Mouse (Mus musculus): ENCODE measurements around the gene Pakap. TPM values are rescaled to one million over a fixed set of nuclear protein-coding genes. Genes with fewer than 3 reads are reported as not detected.

The Pakap gene
- polyA plus RNA-seq, 1 experiment from 2014 or later = 1.7 TPM

DNA sequence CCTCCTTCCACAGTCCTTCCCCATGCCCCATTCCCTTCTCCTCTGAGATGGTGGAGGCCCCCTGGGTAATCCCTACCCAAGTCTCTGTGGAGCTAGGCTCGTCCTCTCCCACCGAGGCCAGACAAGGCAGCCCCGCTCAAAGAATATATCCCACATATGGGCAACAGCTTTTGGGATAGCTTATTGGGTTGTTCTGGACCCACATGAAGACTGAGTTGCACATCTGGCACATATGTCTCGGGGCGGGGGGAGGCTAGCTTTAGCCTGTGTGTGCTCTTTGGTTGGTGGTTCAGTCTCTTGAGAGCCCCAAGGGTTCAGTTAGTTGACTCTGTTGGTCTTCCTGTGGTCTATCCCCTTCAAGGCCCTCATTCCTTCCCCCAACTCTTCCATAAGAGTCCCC lies 58.9 kb downstream of the Pakap start:
- no peaks in the 10 kb centered on the region for H3K36me3 ChIP-seq (ENCODE audit: control insufficient read depth, insufficient read depth)
- no peak overlapping the region for H3K27ac ChIP-seq (ENCODE audit: low read length)
- no peaks in the 10 kb centered on the region for H3K9me3 ChIP-seq (replicated peaks; ENCODE audit: control insufficient read depth, low read length)
- no peak for ATAC-seq (ENCODE audit: low read depth)
- no peak overlapping the region for H3K4me2 ChIP-seq (ENCODE audit: low read depth, low read length)
- H3K4me3 ChIP-seq (ENCODE audit: low read depth, low read length) = no peak overlapping the region
- H3K9ac ChIP-seq (ENCODE audit: low read depth, low read length) = no peak overlapping the region
- no peaks in the 10 kb centered on the region for H3K4me1 ChIP-seq (ENCODE audit: control insufficient read depth, low read depth, low read length)
- WGBS (ENCODE audit: insufficient replicate concordance) = 60% methylated on average over 5 of the region's 5 CpGs
- no peaks in the 10 kb centered on the region for H3K27me3 ChIP-seq (ENCODE audit: control insufficient read depth, insufficient read depth, low read depth, low read length)

- no peak overlapping the region for H3K27ac ChIP-seq (ENCODE audit: low read length)
- no peak overlapping the region for H3K4me3 ChIP-seq (ENCODE audit: low read depth, low read length)
- no peak overlapping the region for H3K9ac ChIP-seq (ENCODE audit: low read depth, low read length)
- WGBS (ENCODE audit: insufficient replicate concordance) = 73% methylated on average over 5 of the region's 5 CpGs
- no peak overlapping the region for H3K4me2 ChIP-seq (ENCODE audit: low read depth, low read length)
- ATAC-seq (ENCODE audit: low read depth) = no peak
- H3K4me1 ChIP-seq (ENCODE audit: control insufficient read depth, low read depth, low read length) = no peaks in the 10 kb centered on the region
- no peaks in the 10 kb centered on the region for H3K9me3 ChIP-seq (replicated peaks; ENCODE audit: control insufficient read depth, low read length)
- H3K36me3 ChIP-seq (ENCODE audit: control insufficient read depth, insufficient read depth) = no peaks in the 10 kb centered on the region
- no peaks in the 10 kb centered on the region for H3K27me3 ChIP-seq (ENCODE audit: control insufficient read depth, insufficient read depth, low read depth, low read length)
Observed at GRCm38 (mm10) chr4:57632386-57632785, 64.4 kb downstream of the Pakap start.

DNA sequence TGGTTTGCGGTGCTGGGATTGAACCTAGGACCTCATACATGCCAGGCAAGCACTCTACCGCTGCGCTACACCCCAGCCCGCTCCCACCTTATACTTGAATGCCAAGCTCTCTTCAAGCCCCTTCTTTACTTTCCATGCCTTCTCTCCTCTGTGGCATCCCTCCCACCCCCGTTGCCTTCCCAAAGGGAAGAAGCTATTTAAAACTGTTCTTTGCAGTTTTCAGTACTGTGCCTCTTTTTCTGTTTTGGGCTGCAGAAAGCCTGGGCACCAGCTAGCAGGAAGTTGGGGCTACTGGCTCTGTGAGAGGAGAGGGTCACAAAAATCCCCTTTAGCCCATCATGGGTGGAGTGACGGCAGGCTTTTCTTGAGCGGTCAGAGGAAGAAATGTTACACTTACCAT lies 65.1 kb downstream of the Pakap start:
- H3K9me3 ChIP-seq (replicated peaks; ENCODE audit: control insufficient read depth, low read length) = no peaks in the 10 kb centered on the region
- H3K9ac ChIP-seq (ENCODE audit: low read depth, low read length) = no peak overlapping the region
- no peak for ATAC-seq (ENCODE audit: low read depth)
- no peak overlapping the region for H3K4me2 ChIP-seq (ENCODE audit: low read depth, low read length)
- H3K36me3 ChIP-seq (ENCODE audit: control insufficient read depth, insufficient read depth) = no peaks in the 10 kb centered on the region
- H3K4me3 ChIP-seq (ENCODE audit: low read depth, low read length) = no peak overlapping the region
- H3K4me1 ChIP-seq (ENCODE audit: control insufficient read depth, low read depth, low read length) = no peaks in the 10 kb centered on the region
- H3K27ac ChIP-seq (ENCODE audit: low read length) = no peak overlapping the region
- H3K27me3 ChIP-seq (ENCODE audit: control insufficient read depth, insufficient read depth, low read depth, low read length) = no peaks in the 10 kb centered on the region
- 79% methylated on average over 7 of the region's 7 CpGs for WGBS (ENCODE audit: insufficient replicate concordance)

DNA sequence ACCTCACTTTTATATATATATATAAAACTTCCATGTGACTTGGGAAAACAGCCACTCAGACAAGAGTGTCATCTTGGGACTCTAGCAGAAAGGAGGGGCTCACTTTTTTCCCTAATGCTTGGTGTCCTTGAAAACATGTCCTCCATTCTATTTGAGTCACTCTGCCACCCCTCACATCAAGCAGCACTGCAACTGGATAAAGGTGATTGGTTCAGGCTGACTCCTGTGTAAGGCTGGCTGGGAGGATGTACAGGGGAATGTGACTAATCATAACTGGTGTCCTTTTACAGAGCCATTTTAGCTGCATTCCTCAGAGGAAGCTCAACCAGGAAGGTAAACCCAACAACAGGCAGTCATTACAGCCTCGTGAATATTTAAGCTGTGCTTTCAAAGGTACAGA lies 67.0 kb downstream of the Pakap start:
- Histone ChIP-seq H3K4me1 (ENCODE audit: control insufficient read depth, low read depth, low read length) (no peaks in the 10 kb centered on the region), H3K4me3 (ENCODE audit: low read depth, low read length) (no peak overlapping the region), H3K9ac (ENCODE audit: low read depth, low read length) (no peak overlapping the region), H3K27me3 (ENCODE audit: control insufficient read depth, insufficient read depth, low read depth, low read length) (no peaks in the 10 kb centered on the region), H3K4me2 (ENCODE audit: low read depth, low read length) (no peak overlapping the region), H3K36me3 (ENCODE audit: control insufficient read depth, insufficient read depth) (no peaks in the 10 kb centered on the region), H3K9me3 (replicated peaks; ENCODE audit: control insufficient read depth, low read length) (no peaks in the 10 kb centered on the region), H3K27ac (ENCODE audit: low read length) (no peak overlapping the region)
- no peak for ATAC-seq (ENCODE audit: low read depth)
- WGBS (ENCODE audit: insufficient replicate concordance) = 33% methylated on average over 1 of the region's 1 CpGs

DNA sequence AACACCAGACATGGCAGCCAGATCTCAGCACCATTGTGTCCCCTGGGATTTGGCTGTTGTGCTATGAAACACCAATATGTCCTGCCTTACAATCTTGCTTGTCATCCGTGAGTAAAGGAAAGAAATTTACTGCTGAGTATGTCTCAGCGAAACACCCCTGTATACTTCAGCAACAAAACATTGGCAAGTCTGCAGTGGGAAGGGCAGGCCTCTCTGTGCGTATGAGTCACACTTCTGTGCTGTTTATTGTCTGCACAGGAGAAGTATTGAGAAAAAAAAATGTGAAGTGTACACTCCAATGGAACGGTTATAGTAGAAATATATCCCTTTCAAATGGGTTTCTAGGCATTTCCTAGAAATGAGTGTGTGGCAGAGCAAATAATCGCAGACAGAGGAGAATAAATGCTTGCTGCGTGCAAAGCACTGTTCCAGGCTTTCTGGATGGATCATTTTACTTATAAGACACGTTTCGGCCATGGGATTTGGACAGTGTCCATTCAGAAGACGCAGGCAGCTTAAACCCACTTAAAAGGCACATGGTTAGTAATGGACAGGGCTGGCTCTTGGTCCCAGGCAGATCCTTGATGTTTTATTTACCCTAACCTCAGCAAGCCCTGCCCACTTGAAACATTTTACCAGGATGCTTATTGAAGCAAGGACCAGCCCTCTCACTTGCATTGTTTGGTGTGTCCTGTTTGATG lies 69.0 kb downstream of the Pakap start:
- Histone ChIP-seq H3K9me3 (replicated peaks; ENCODE audit: control insufficient read depth, low read length) (no peaks in the 10 kb centered on the region), H3K4me1 (ENCODE audit: control insufficient read depth, low read depth, low read length) (no peaks in the 10 kb centered on the region), H3K27ac (ENCODE audit: low read length) (no peak overlapping the region), H3K4me2 (ENCODE audit: low read depth, low read length) (no peak overlapping the region), H3K27me3 (ENCODE audit: control insufficient read depth, insufficient read depth, low read depth, low read length) (no peaks in the 10 kb centered on the region), H3K4me3 (ENCODE audit: low read depth, low read length) (no peak overlapping the region), H3K9ac (ENCODE audit: low read depth, low read length) (no peak overlapping the region), H3K36me3 (ENCODE audit: control insufficient read depth, insufficient read depth) (no peaks in the 10 kb centered on the region)
- WGBS (ENCODE audit: insufficient replicate concordance) = 57% methylated on average over 9 of the region's 9 CpGs
- no peak for ATAC-seq (ENCODE audit: low read depth)

DNA sequence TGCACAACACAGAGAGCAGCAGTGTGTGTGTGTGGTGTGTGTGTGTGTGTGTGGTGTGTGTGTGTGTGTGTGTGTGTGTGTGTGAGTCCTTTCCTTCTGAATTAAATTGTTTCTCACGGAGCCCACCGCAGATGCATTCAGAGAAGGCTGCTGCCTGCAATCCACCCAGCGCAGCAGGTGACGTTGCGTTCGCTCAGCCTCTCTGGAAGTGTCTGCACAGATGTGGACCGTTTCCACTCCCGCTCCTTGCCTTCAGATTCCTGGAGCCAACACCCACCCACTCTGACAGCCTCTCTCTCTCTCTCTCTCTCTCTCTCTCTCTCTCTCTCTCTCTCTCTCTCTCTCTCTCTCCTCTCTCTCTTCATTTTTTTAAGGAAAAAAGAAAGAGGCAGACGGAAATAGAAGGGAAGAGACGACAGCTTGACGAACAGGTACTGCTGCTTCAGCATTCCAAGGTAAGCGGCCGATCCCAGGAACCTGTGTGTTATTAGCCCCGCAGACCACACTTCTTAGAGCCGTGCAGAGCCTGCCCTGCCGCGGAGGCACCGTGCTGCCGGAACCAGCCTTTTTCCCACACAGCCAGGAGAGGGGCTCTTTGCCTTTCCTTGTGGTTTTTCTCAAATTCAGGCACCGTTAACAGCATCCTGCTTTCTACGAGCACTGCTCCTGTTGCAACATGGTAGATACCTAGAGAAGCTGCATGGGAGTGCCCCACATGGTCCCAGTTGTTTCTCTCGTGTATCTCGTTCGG lies 69.8 kb downstream of the Pakap start:
- Histone ChIP-seq H3K4me2 (ENCODE audit: low read depth, low read length) (no peak overlapping the region), H3K9ac (ENCODE audit: low read depth, low read length) (no peak overlapping the region), H3K4me3 (ENCODE audit: low read depth, low read length) (no peak overlapping the region)

DNA sequence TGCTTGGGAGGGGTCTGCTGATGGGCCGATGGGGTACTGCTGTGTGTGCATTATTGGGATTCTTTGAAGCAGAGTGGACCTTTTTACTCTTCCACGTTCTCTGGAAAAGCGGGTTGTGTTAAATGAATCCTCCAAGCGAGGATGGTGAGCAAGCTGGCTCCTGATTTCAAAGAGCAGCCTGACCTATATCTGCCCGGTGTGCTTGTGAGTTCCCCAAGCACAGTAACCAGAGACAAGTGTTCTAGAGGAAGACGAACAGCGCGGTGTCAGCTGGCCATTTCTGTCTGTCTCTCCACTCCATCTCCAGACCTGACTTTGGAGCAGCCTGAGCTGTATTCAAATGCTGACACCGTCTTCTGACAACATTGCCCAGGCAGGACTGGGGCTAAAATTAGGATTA lies 71.0 kb downstream of the Pakap start:
- Histone ChIP-seq H3K27ac (ENCODE audit: low read length) (no peak overlapping the region), H3K4me2 (ENCODE audit: low read depth, low read length) (no peak overlapping the region)

More for the DNA sequence above, 69.8 kb downstream of the Pakap start:
- Histone ChIP-seq H3K4me1 (ENCODE audit: control insufficient read depth, low read depth, low read length) (no peaks in the 10 kb centered on the region), H3K27ac (ENCODE audit: low read length) (no peak overlapping the region), H3K36me3 (ENCODE audit: control insufficient read depth, insufficient read depth) (no peaks in the 10 kb centered on the region), H3K27me3 (ENCODE audit: control insufficient read depth, insufficient read depth, low read depth, low read length) (no peaks in the 10 kb centered on the region), H3K9me3 (replicated peaks; ENCODE audit: control insufficient read depth, low read length) (no peaks in the 10 kb centered on the region)
- whole genome bisulfite sequencing (ENCODE audit: insufficient replicate concordance) = 24% methylated on average over 24 of the region's 24 CpGs
- no peak for ATAC-seq (ENCODE audit: low read depth)

DNA sequence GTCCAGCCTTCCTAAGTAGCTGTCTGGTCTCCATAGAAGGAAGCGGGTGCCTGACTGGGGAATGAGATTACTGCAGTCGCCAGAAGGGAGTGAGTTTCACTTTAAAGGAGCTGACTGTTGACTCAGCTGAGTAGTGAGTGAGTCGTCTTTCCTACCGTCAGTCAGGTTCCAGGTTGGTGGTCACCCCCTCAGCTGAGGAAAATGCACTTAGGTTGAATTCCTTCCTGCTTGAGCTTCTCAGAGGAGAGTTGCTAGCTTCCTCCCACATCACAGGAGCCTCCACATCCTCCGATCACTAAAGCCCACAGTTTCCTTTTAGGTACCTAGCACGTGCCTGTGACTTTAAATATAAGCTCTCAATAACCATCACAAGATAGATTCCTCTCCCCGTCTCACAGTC lies 72.2 kb downstream of the Pakap start:
- H3K27me3 ChIP-seq (ENCODE audit: control insufficient read depth, insufficient read depth, low read depth, low read length) = no peaks in the 10 kb centered on the region
- no peaks in the 10 kb centered on the region for H3K9me3 ChIP-seq (replicated peaks; ENCODE audit: control insufficient read depth, low read length)
- H3K4me1 ChIP-seq (ENCODE audit: control insufficient read depth, low read depth, low read length) = no peaks in the 10 kb centered on the region
- WGBS (ENCODE audit: insufficient replicate concordance) = 7% methylated on average over 7 of the region's 7 CpGs
- no peak overlapping the region for H3K9ac ChIP-seq (ENCODE audit: low read depth, low read length)
- H3K4me3 ChIP-seq (ENCODE audit: low read depth, low read length) = no peak overlapping the region
- no peak overlapping the region for H3K4me2 ChIP-seq (ENCODE audit: low read depth, low read length)
- ATAC-seq (ENCODE audit: low read depth) = no peak
- H3K36me3 ChIP-seq (ENCODE audit: control insufficient read depth, insufficient read depth) = no peaks in the 10 kb centered on the region
- no peak overlapping the region for H3K27ac ChIP-seq (ENCODE audit: low read length)

More for the DNA sequence above, 71.0 kb downstream of the Pakap start:
- Histone ChIP-seq H3K4me1 (ENCODE audit: control insufficient read depth, low read depth, low read length) (no peaks in the 10 kb centered on the region), H3K27me3 (ENCODE audit: control insufficient read depth, insufficient read depth, low read depth, low read length) (no peaks in the 10 kb centered on the region), H3K9me3 (replicated peaks; ENCODE audit: control insufficient read depth, low read length) (no peaks in the 10 kb centered on the region), H3K9ac (ENCODE audit: low read depth, low read length) (no peak overlapping the region), H3K4me3 (ENCODE audit: low read depth, low read length) (no peak overlapping the region), H3K36me3 (ENCODE audit: control insufficient read depth, insufficient read depth) (no peaks in the 10 kb centered on the region)
- WGBS (ENCODE audit: insufficient replicate concordance) = 66% methylated on average over 9 of the region's 9 CpGs
- ATAC-seq (ENCODE audit: low read depth) = no peak

GRCm38 (mm10) chr4:57640971-57641370 lies 73.0 kb downstream of the Pakap start:
- Histone ChIP-seq H3K36me3 (ENCODE audit: control insufficient read depth, insufficient read depth) (no peaks in the 10 kb centered on the region), H3K27me3 (ENCODE audit: control insufficient read depth, insufficient read depth, low read depth, low read length) (no peaks in the 10 kb centered on the region), H3K4me2 (ENCODE audit: low read depth, low read length) (no peak overlapping the region), H3K4me3 (ENCODE audit: low read depth, low read length) (no peak overlapping the region), H3K4me1 (ENCODE audit: control insufficient read depth, low read depth, low read length) (no peaks in the 10 kb centered on the region), H3K27ac (ENCODE audit: low read length) (no peak overlapping the region), H3K9ac (ENCODE audit: low read depth, low read length) (no peak overlapping the region), H3K9me3 (replicated peaks; ENCODE audit: control insufficient read depth, low read length) (no peaks in the 10 kb centered on the region)
- no peak for ATAC-seq (ENCODE audit: low read depth)
- 65% methylated on average over 3 of the region's 3 CpGs for WGBS (ENCODE audit: insufficient replicate concordance)

Measured in liver, embryonic 16.5 days (tissue).